Mouse (Mus musculus): Measurements from ENCODE around the gene Olfr868. TPM values are rescaled to one million over a fixed set of nuclear protein-coding genes. Genes with fewer than 3 reads are reported as not detected.

Gene Olfr868
- not detected for polyA plus RNA-seq (2014; fragmentation: Illumina TruSeq; extraction: RNeasy Lipid Tissue Mini Kit (QIAGEN cat#74804))

DNA sequence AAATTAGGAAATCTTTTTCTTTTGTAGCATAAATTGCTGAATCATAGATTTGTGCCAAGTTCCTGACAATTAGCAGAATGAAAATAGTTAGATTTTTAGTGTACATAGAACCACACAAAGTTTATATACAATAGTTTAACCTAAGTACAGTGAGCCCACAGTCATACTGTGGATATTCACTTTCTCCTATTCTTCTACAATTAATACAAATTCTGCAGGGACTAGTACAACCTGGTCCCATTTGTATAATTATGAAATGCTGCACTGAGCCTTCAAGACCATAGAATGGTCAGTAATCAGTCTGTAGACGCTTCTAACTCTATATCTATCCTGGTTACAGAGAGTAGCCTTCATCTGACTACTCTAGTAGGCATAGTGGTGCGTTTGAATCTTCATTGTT, at the start of gene Olfr868:
Gene Olfr868, plus strand, starts transcription at position 301 of the 400 bp plus-strand sequence.

DNA sequence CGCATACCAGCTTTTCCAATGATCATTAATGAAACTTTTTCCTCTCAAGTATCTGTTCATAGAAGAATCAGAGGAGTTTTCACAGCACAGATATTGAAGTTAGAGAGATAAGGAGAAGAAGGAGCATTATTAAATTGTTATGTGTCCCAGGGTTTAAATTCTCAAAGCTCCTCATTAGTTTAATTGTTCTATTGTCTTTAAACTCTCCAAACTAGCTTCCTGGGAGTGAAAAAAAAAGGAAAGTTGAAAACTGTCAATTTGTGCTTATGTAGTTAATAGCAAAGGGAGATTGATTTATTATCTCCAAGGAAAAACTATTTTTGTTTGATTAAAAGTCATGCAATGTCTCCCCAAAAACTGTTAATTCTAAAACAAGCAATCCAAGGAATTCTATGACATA, 41.0 kb upstream of the Olfr868 start, which contains the start of gene Olfr867:
Gene Olfr867, minus strand, starts transcription at position 101 of the 400 bp plus-strand sequence.

DNA sequence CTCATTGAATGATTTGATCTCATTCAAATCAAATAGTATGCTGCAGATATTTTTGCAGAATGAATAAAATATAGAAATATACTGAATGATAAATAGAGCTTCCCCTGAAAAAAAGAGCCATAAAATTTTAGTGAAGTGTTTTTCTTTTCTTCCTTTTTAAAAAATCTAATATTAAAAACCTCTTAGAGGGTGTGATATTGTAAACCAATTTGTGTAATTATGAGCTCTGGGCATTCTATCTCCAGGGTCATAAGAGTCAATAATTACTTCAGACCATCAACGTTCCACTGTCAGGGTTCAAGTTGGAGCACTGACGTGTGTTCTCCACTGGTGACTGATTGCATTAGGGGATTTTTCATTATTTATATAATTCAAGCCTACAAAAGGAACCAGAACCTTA, 30.3 kb downstream of the Olfr868 start, which contains the start of gene Olfr869:
Gene Olfr869, plus strand, starts transcription at position 301 of the 400 bp plus-strand sequence.

Other genes starting within 250 kb of the Olfr868 start
- gene Olfr860, start 248.9 kb upstream of the Olfr868 start, polyA plus RNA-seq (2014; fragmentation: Illumina TruSeq; extraction: RNeasy Lipid Tissue Mini Kit (QIAGEN cat#74804)), result not detected
- not detected for gene Olfr862, start 210.6 kb upstream of the Olfr868 start, polyA plus RNA-seq (2014; fragmentation: Illumina TruSeq; extraction: RNeasy Lipid Tissue Mini Kit (QIAGEN cat#74804))
- not detected for gene Olfr77, start 181.8 kb upstream of the Olfr868 start, polyA plus RNA-seq (2014; fragmentation: Illumina TruSeq; extraction: RNeasy Lipid Tissue Mini Kit (QIAGEN cat#74804))
- not detected for gene Olfr866, start 70.6 kb upstream of the Olfr868 start, polyA plus RNA-seq (2014; fragmentation: Illumina TruSeq; extraction: RNeasy Lipid Tissue Mini Kit (QIAGEN cat#74804))
- not detected for gene Olfr867, start 41.1 kb upstream of the Olfr868 start, polyA plus RNA-seq (2014; fragmentation: Illumina TruSeq; extraction: RNeasy Lipid Tissue Mini Kit (QIAGEN cat#74804))
- not detected for gene Olfr869, start 30.4 kb downstream of the Olfr868 start, polyA plus RNA-seq (2014; fragmentation: Illumina TruSeq; extraction: RNeasy Lipid Tissue Mini Kit (QIAGEN cat#74804))
- not detected for gene Olfr870, start 75.4 kb downstream of the Olfr868 start, polyA plus RNA-seq (2014; fragmentation: Illumina TruSeq; extraction: RNeasy Lipid Tissue Mini Kit (QIAGEN cat#74804))
- gene Olfr871, start 113.6 kb downstream of the Olfr868 start, polyA plus RNA-seq (2014; fragmentation: Illumina TruSeq; extraction: RNeasy Lipid Tissue Mini Kit (QIAGEN cat#74804)), result not detected
- gene Olfr872, start 138.5 kb downstream of the Olfr868 start, polyA plus RNA-seq (2014; fragmentation: Illumina TruSeq; extraction: RNeasy Lipid Tissue Mini Kit (QIAGEN cat#74804)), result not detected
- gene Olfr39, start 183.7 kb downstream of the Olfr868 start, polyA plus RNA-seq (2014; fragmentation: Illumina TruSeq; extraction: RNeasy Lipid Tissue Mini Kit (QIAGEN cat#74804)), result not detected
- not detected for gene Olfr873, start 199.9 kb downstream of the Olfr868 start, polyA plus RNA-seq (2014; fragmentation: Illumina TruSeq; extraction: RNeasy Lipid Tissue Mini Kit (QIAGEN cat#74804))
- gene Olfr18, start 237.5 kb downstream of the Olfr868 start, polyA plus RNA-seq (2014; fragmentation: Illumina TruSeq; extraction: RNeasy Lipid Tissue Mini Kit (QIAGEN cat#74804)), result not detected

Measured in ovary, adult 10 weeks (tissue).